Mouse (Mus musculus): ENCODE measurements around the gene Zdhhc25.
A peak's percentile ranks its signal among the peaks of the same experiment; 100 is the strongest.

The Zdhhc25 gene

DNA sequence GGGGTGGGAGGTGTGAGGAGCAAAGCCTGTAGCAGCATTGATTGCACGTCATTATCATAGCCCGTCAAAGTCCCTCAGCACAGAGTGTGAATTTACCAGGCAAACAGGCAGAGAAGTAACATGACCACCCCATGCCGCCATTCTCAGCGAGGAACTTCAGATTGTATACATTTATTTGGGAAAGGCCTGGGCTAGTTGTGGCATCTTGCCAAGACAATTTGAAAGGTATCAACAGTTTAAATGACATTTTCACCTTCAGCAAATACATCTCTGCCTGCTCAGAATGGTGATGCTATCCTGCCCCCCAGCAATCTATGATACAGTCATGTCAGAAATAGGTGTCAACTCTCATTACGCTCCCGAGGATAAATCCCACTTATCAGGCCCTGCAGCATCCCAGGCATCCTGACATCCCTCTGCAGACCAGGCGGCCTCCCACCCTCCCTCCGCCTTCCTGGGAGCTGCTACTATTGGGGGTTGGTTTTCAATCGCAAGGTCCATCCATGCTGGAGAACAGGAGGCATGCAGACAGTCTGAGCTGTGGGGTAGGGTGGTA is 28.8 kb downstream of the Zdhhc25 start:
- no peak for DNase-seq (ENCODE audit: extremely low spot score, low spot score)

DNA sequence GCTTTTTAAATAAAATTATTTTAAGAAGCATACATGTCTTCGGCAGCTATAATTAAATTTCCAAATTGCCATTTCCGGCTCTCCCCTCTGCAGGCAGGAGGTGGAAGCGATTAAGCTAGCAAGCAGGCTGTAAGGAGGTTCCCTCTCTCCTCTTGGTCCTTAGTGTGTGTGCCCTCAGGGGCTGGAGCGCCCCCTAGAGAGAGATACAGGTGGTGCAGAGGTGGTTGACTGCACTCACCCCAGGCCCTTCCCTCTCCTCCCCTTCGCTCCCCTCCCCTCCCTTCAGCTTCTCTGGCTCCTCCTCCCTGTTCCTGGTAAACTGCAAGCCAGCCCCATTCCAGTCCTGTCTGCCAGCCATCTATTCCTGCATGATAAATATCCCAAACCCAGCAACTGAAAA is 35.1 kb downstream of the Zdhhc25 start:
- DNase-seq (ENCODE audit: extremely low spot score, low spot score) = no peak

DNA sequence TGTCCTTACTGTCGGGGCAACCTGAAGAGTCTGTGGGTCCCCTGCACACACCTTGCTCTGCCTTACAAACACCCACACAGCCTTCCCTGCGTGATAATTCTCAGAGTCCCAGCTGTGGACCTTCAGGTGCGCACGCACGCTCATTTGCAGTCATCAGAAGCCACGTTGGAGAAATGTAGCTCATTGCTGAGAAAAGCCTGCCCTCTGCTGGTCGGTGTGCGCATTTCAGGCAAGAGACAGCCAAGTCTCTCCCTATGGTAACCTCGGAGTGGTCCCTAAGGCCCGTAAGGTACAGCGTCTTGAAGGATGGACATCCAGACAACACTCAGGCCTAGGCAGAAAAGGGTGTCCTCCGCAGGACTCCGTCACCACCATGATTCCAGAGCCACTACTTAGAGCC is 50.9 kb downstream of the Zdhhc25 start:
- DNase-seq (ENCODE audit: extremely low spot score, low spot score) = peak; percentile 77

Data from neural tube, embryonic 10.5 days (tissue).